In genomic region chr2:93075738-93076577, GRCm38 (mm10) we compare ENCODE assay signal across 8 mouse cellular contexts. TPM values are rescaled to one million over a fixed set of nuclear protein-coding genes. Genes with fewer than 3 reads are reported as not detected.
DNase-seq lines count a peak whose midpoint lies in the region; ATAC-seq and TF ChIP-seq lines count a peak whose summit lies in the region.

No protein-coding gene starts in this region.

- no peak overlapping the region for H3K27ac ChIP-seq in ES-Bruce4 (ENCODE audit: insufficient read depth, low read length)

- no peaks in the 10 kb centered on the region for H3K9me3 ChIP-seq in ES-Bruce4 (replicated peaks; ENCODE audit: control insufficient read depth, insufficient read depth, low read length, poor library complexity, severe bottlenecking)

- intact Hi-C loops in heart, postnatal 36 days (cut with DNase I): loop anchor here (5.0 kb wide), 1 partner anchor 46 kb away; no protein-coding TSS in a partner anchor

- DNase-seq in adrenal gland, postnatal 14 days: peak; percentile 84
- DNase-seq in embryo, embryonic 9.5 days (ENCODE audit: extremely low spot score): peak; percentile 73
- peak; percentile 57 to 78 for DNase-seq in heart, postnatal 36 days
- peak; percentile 31 to 47 for DNase-seq in layer of hippocampus, adult 8-10 months (ENCODE audit: low spot score in 2 of 2)
- DNase-seq in right cerebral cortex, postnatal 36 days (ENCODE audit: low spot score in 2 of 2): peak; percentile 56 to 58
- DNase-seq in urinary bladder, postnatal 36 days (ENCODE audit: low spot score in 2 of 2): peak; percentile 32 to 45

- ATAC-seq in megakaryocyte progenitor cell, adult 5-6 weeks (replicated peaks; ENCODE audit: poor library complexity): peak; percentile 81

- H3K4me3 ChIP-seq in ES-Bruce4 (ENCODE audit: low read depth, low read length): no peak overlapping the region

- no peak overlapping the region for H3K9ac ChIP-seq in ES-Bruce4 (ENCODE audit: low read depth, poor library complexity, severe bottlenecking)

- H3K4me1 ChIP-seq in ES-Bruce4 (ENCODE audit: control insufficient read depth, insufficient read depth, low read length): no peaks in the 10 kb centered on the region

- TF ChIP-seq CTCF in ES-Bruce4 (IDR thresholded peaks at IDR 0.05; ENCODE audit: low read depth, low read length): peak; percentile 92

- no peak for TF ChIP-seq POLR2A in ES-Bruce4 (IDR thresholded peaks at IDR 0.05; ENCODE audit: insufficient read depth, low read length)

- H3K27me3 ChIP-seq in ES-Bruce4 (ENCODE audit: control insufficient read depth, insufficient read depth, low read length, poor library complexity, severe bottlenecking): no peaks in the 10 kb centered on the region

- no peaks in the 10 kb centered on the region for H3K36me3 ChIP-seq in ES-Bruce4 (ENCODE audit: control insufficient read depth, insufficient read depth, low read length, poor library complexity, severe bottlenecking)

- no peak for TF ChIP-seq EP300 in ES-Bruce4 (IDR thresholded peaks at IDR 0.05; ENCODE audit: insufficient read depth, low read depth, low read length)

RNA-seq across cellular contexts. Expression of gene Prdm11, which starts 30.0 kb away (rescaled TPM):
- 2.1 and 2.4 TPM in 2 replicates for polyA plus RNA-seq in ES-Bruce4 (2011; ENCODE audit: insufficient read depth, insufficient read length, low read depth, missing spikeins)
- total RNA-seq in adrenal gland, postnatal 14 days (2021): 40.8 and 45.4 TPM in 2 replicates
- 10 to 100 TPM in 1 of 2 experiments, 1 to 10 TPM in 1; 8.8 to 10.4 TPM for total RNA-seq in heart, postnatal 36 days (2021)
- 10 to 100 TPM; 23.7 to 29.5 (median 26.6) TPM for total RNA-seq in layer of hippocampus, adult 8-10 months (2022)
- total RNA-seq in megakaryocyte progenitor cell, adult 5-6 weeks (2015): 3.5 and 5.1 TPM in 2 replicates
- 4.6 and 5.6 TPM in 2 replicates for total RNA-seq in megakaryocyte progenitor cell, adult 5-6 weeks (2017)
